Mouse (Mus musculus): Measurements from ENCODE around the gene Iqgap2.

GRCm38 (mm10) chr13:95778761-95779161 lies 113.0 kb downstream of the Iqgap2 start:
- TF ChIP-seq CTCF (IDR thresholded peaks at IDR 0.05; ENCODE audit: low read depth) (no peak), EP300 (optimal IDR thresholded peaks at IDR 0.05) (no peak)
